Mouse (Mus musculus) lung, embryonic 14.5 days (tissue): ENCODE data around the gene Psmd12. TPM values are rescaled to one million over a fixed set of nuclear protein-coding genes. Genes with fewer than 3 reads are reported as not detected.

Source experiments
- ATAC-seq: fragments of 200-750 bp; cut with Nextera tagmentation; 2 replicates; pipeline ENCODE4 v1.8.0; 2017; ENCODE audit warnings: mild to moderate bottlenecking, moderate TSS enrichment, moderate library complexity; ENCODE audit not compliant: insufficient read depth
- DNase-seq: peaks from one replicate; pipeline ENCODE4 v3.0.0-alpha.2; 2015
- H3K27ac ChIP-seq: fragments of 300-500 bp; sonication (generic); 2 replicates; pipeline ENCODE4 v1.5.1; 2014; ENCODE audit warnings: low read depth, mild to moderate bottlenecking, moderate library complexity
- H3K27me3 ChIP-seq: fragments of 300-500 bp; sonication (generic); 2 replicates; pipeline ENCODE4 v1.6.1; 2014; ENCODE audit warnings: low read length, control low read depth; ENCODE audit not compliant: insufficient read depth
- H3K36me3 ChIP-seq: fragments of 300-500 bp; sonication (generic); 2 replicates; pipeline ENCODE4 v1.6.1; 2014; ENCODE audit warnings: control low read depth; ENCODE audit not compliant: insufficient read depth
- H3K4me1 ChIP-seq: fragments of 300-500 bp; sonication (generic); 2 replicates; pipeline ENCODE4 v1.6.1; 2014; ENCODE audit warnings: antibody characterized with exemption, control low read depth; ENCODE audit not compliant: insufficient read depth
- H3K4me2 ChIP-seq: fragments of 300-500 bp; sonication (generic); 2 replicates; pipeline ENCODE4 v1.6.1; 2014; ENCODE audit warnings: mild to moderate bottlenecking
- H3K4me3 ChIP-seq: fragments of 300-500 bp; sonication (generic); 2 replicates; pipeline ENCODE4 v1.5.1; 2014; ENCODE audit warnings: low read depth, low read length
- H3K9ac ChIP-seq: fragments of 300-500 bp; sonication (generic); 2 replicates; pipeline ENCODE4 v1.6.1; 2014
- H3K9me3 ChIP-seq: fragments of 300-500 bp; sonication (generic); 2 replicates; pipeline ENCODE4 v1.6.1; 2016; ENCODE audit warnings: low read depth, low read length, control low read depth
- CTCF ChIP-seq: IDR thresholded peaks from 2 replicates; pipeline ENCODE4 v1.5.1; 2016; ENCODE audit warnings: antibody characterized with exemption, low read depth
- whole genome bisulfite sequencing: fragments of 180-500 bp; shearing (Covaris S2); extraction: QIAGEN DNeasy Blood & Tissue Kit; methylation state at CpG from one replicate; pipeline ENCODE4 v1.1.7; 2014; 5-methylcytosine and 5-hydroxymethylcytosine counted together
- polyA plus RNA-seq: library from polyadenylated mRNA; unstranded; fragments of >200 nt; fragmentation: Nextera tagmentation; extraction: Ambion mirVana; gene quantifications from 2 replicates; pipeline ENCODE4 v1.2.1, GENCODE M21; 2014

Psmd12 gene
- polyA plus RNA-seq, 1 experiment from 2014 or later = 188 TPM

GRCm38 (mm10) chr11:107459828-107460227 is 19.5 kb upstream of the Psmd12 start:
- no peak for TF ChIP-seq CTCF
- H3K9ac ChIP-seq = no peak overlapping the region
- H3K4me1 ChIP-seq = 0 out of 2 replicates have a peak, but pooled peaks cover 3% of the 10 kb centered on the region
- DNase-seq (no peak), ATAC-seq (no peak)
- 85% methylated on average over 7 of the region's 7 CpGs for whole genome bisulfite sequencing
- H3K4me2 ChIP-seq = no peak overlapping the region
- H3K9me3 ChIP-seq = no peaks in the 10 kb centered on the region
- no peaks in the 10 kb centered on the region for H3K36me3 ChIP-seq
- no peaks in the 10 kb centered on the region for H3K27me3 ChIP-seq
- no peak overlapping the region for H3K27ac ChIP-seq
- H3K4me3 ChIP-seq = no peak overlapping the region

GRCm38 (mm10) chr11:107462478-107462877 is 16.8 kb upstream of the Psmd12 start:
- 94% methylated on average over 3 of the region's 3 CpGs for WGBS
- H3K4me2 ChIP-seq = no peak overlapping the region
- ATAC-seq (no peak), DNase-seq (no peak)
- no peak overlapping the region for H3K27ac ChIP-seq
- H3K4me3 ChIP-seq = no peak overlapping the region
- no peak overlapping the region for H3K9ac ChIP-seq
- no peaks in the 10 kb centered on the region for H3K36me3 ChIP-seq
- H3K4me1 ChIP-seq = no peaks in the 10 kb centered on the region
- peak; percentile 40 for TF ChIP-seq CTCF
- no peaks in the 10 kb centered on the region for H3K9me3 ChIP-seq
- H3K27me3 ChIP-seq = no peaks in the 10 kb centered on the region

GRCm38 (mm10) chr11:107463251-107463681 is 16.0 kb upstream of the Psmd12 start:
- 82% methylated on average over 12 of the region's 12 CpGs for WGBS
- no peak for ATAC-seq
- H3K27ac ChIP-seq = no peak overlapping the region

DNA sequence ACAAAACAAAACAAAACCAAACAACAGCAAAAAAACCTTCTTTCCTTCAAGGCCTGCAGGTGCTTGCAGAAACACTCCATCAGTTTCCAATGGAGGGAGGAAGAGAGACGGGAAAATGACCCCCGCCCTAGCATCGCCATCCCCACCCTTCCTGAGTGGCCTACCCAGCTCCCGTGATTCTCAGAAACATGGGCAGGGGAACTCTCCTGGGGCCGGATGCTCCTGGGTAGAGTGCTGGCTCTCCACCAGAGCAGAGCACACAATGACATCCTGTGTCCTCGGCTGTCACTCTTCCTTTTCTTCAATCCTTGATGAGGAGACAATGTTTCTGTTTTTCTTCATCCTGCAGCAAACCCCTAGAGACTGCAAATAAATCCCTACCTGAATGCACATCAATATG is 15.1 kb upstream of the Psmd12 start:
- H3K27ac ChIP-seq = no peak overlapping the region
- no peak for DNase-seq
- 52% methylated on average over 6 of the region's 6 CpGs for WGBS

More at GRCm38 (mm10) chr11:107463251-107463681, 16.0 kb upstream of the Psmd12 start:
- Histone ChIP-seq H3K36me3 (no peaks in the 10 kb centered on the region), H3K9ac (no peak overlapping the region), H3K9me3 (no peaks in the 10 kb centered on the region), H3K27me3 (no peaks in the 10 kb centered on the region), H3K4me2 (no peak overlapping the region), H3K4me3 (no peak overlapping the region), H3K4me1 (peaks cover 2% of the 10 kb centered on the region; the same call in 1 of the 2 replicates)
- no peak for DNase-seq
- no peak for TF ChIP-seq CTCF

DNA sequence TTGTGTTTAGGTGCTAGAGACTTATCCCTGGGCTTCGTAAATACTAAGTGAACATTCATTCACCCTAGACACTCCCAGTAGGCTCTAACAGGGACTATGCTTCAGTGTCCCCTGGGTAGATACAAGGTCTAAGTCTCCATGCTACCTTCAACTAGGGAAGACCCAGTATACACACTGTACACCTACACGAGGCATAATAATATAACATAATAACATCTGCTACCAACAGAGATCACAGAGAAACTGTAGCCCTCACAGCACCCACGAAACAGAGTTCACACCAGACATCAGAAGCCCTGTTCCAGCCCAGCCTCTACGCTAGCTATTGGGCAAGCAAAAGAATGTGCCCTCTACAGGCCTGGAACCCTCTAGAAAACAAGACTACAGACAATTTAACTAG is 14.2 kb upstream of the Psmd12 start:
- Histone ChIP-seq H3K27ac (no peak overlapping the region), H3K36me3 (no peaks in the 10 kb centered on the region), H3K4me1 (peaks cover 5% of the 10 kb centered on the region; the same call in 1 of the 2 replicates), H3K4me3 (no peak overlapping the region), H3K9me3 (no peaks in the 10 kb centered on the region), H3K27me3 (no peaks in the 10 kb centered on the region), H3K9ac (no peak overlapping the region), H3K4me2 (no peak overlapping the region)
- 88% methylated on average over 4 of the region's 4 CpGs for WGBS
- no peak for TF ChIP-seq CTCF
- ATAC-seq = no peak
- no peak for DNase-seq

More for the DNA sequence above, 15.1 kb upstream of the Psmd12 start:
- ATAC-seq = no peak
- Histone ChIP-seq H3K4me2 (no peak overlapping the region), H3K9me3 (no peaks in the 10 kb centered on the region), H3K4me1 (peaks cover 5% of the 10 kb centered on the region; the same call in 1 of the 2 replicates), H3K9ac (no peak overlapping the region), H3K4me3 (no peak overlapping the region), H3K27me3 (no peaks in the 10 kb centered on the region), H3K36me3 (no peaks in the 10 kb centered on the region)
- no peak for TF ChIP-seq CTCF

DNA sequence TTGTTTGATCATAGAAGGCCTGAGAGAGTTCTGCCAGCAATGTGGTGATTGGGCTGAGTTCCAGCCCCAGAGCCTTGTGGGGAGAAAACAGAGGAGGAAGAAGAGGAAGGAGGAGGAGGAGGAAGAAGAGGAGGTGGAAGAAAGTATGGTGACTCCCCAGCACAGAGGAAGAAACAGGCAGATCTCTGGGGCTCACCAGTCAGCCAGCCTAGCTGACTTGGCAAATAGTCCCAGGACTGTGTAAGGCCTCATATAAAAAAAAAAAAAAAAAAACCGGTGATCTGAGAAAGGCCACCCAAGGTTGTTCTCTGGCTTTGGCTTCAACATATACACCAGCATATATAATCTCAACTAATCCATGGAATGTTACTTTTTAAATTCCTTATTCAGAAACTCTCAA is 13.3 kb upstream of the Psmd12 start:
- Histone ChIP-seq H3K4me2 (no peak overlapping the region), H3K27ac (no peak overlapping the region), H3K4me1 (peaks cover 5% of the 10 kb centered on the region; the same call in 1 of the 2 replicates), H3K27me3 (no peaks in the 10 kb centered on the region), H3K4me3 (no peak overlapping the region), H3K9ac (no peak overlapping the region), H3K36me3 (no peaks in the 10 kb centered on the region), H3K9me3 (no peaks in the 10 kb centered on the region)
- no peak for TF ChIP-seq CTCF
- ATAC-seq = no peak
- DNase-seq = no peak
- WGBS = 38% methylated on average over 1 of the region's 1 CpGs

DNA sequence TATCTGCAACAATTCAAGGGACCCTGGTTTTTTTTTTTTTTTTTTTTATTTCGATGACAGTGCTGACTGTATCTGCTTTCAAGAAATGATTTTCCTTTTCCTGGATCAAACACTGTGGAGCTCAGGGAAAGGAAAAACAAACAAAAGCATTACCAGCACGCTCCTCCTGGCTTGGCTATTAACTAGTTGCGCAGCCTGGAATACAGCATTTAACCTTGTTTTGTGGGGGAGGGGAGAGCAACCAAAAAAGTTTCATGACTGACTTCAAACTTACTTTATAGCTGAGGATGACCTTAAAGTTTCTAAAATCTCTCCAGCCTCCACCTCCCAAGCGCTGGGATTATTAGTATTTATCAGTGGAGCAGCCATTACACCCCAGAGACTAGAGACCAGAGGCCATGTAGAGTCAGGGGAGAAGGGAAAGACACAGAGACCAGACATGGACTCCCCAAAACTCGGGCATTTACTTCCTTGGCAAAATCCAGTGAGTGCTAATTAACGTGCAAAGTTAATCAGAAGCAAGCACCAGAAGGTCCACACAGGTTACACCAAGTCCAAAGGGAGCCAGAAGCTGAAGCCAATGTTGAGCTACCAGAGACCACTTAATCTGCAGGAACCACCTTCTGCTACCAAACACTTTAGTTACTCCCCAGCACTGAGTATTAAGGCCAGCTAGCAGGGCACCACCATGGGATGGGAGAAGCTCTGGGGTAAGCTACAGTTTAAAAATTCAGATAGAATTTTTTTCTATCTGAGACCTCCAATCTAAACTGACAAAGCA is 12.5 kb upstream of the Psmd12 start:
- no peaks in the 10 kb centered on the region for H3K27me3 ChIP-seq
- no peak for DNase-seq
- no peak for TF ChIP-seq CTCF
- H3K27ac ChIP-seq = no peak overlapping the region
- no peak overlapping the region for H3K9ac ChIP-seq
- no peaks in the 10 kb centered on the region for H3K36me3 ChIP-seq
- WGBS = 50% methylated on average over 6 of the region's 6 CpGs
- H3K4me2 ChIP-seq = no peak overlapping the region
- H3K9me3 ChIP-seq = no peaks in the 10 kb centered on the region
- no peak overlapping the region for H3K4me3 ChIP-seq
- no peak for ATAC-seq
- peaks cover 5% of the 10 kb centered on the region; the same call in 1 of the 2 replicates for H3K4me1 ChIP-seq
